ENCODE assay signal across 12 mouse cellular contexts in genomic region chr1:64381264-64381663, GRCm38 (mm10).
DNase-seq lines count a peak whose midpoint lies in the region; ATAC-seq lines count a peak whose summit lies in the region.
"Had no signal": no experiment of that assay in that cellular context is flagged by ENCODE, and none has a peak within 500 bp of the region (broad histone marks: within the 10 kb centered on the region; RNA-seq: fewer than 3 reads in every experiment).

No protein-coding gene starts in this region.

- no peaks in the 10 kb centered on the region for H3K36me3 ChIP-seq in forebrain, embryonic 14.5 days (ENCODE audit: control insufficient read depth, insufficient read depth, low read length)
- H3K36me3 ChIP-seq in limb, embryonic 12.5 days: no peaks in the 10 kb centered on the region

- H3K9me3 ChIP-seq in forebrain, embryonic 14.5 days (replicated peaks; ENCODE audit: control insufficient read depth, low read length): no peaks in the 10 kb centered on the region
- H3K9me3 ChIP-seq in limb, embryonic 12.5 days: no peaks in the 10 kb centered on the region

- DNase-seq in heart, adult 11 months: peak; percentile 34
- DNase-seq in heart, adult 18-20 months: no peak
- DNase-seq in forebrain, embryonic 14.5 days (ENCODE audit: low spot score): no peak
- DNase-seq in retina, embryonic 14.5 days (ENCODE audit: low spot score): peak; percentile 93
- no peak for DNase-seq in gastrocnemius, postnatal 25 days
- DNase-seq in heart, adult 8-10 months (ENCODE audit: low spot score): no peak
- DNase-seq: gastrocnemius, adult 2 months; heart, postnatal 10 days; kidney, postnatal 25 days had no signal

- no peak overlapping the region for H3K4me2 ChIP-seq in forebrain, embryonic 14.5 days (ENCODE audit: low read length)
- 0 out of 2 replicates have a peak overlapping the region, but pooled peaks have one; percentile 10 for H3K4me2 ChIP-seq in limb, embryonic 12.5 days
- H3K4me2 ChIP-seq: liver, embryonic 11.5 days had no signal

- H3K27ac ChIP-seq in forebrain, embryonic 14.5 days (ENCODE audit: low read depth, low read length): no peak overlapping the region
- no peak overlapping the region for H3K27ac ChIP-seq in limb, embryonic 12.5 days
- H3K27ac ChIP-seq: gastrocnemius, adult 2 months had no signal

- 49% methylated on average over 6 of the region's 6 CpGs for WGBS in forebrain, embryonic 14.5 days
- 10% methylated on average over 6 of the region's 6 CpGs for WGBS in limb, embryonic 12.5 days

- H3K27me3 ChIP-seq in forebrain, embryonic 14.5 days (replicated peaks; ENCODE audit: control insufficient read depth, insufficient read depth, low read length): no peaks in the 10 kb centered on the region
- no peaks in the 10 kb centered on the region for H3K27me3 ChIP-seq in limb, embryonic 12.5 days

- no peak overlapping the region for H3K9ac ChIP-seq in forebrain, embryonic 14.5 days (ENCODE audit: low read length)
- H3K9ac ChIP-seq in limb, embryonic 12.5 days (replicated peaks): no peak overlapping the region

- H3K4me1 ChIP-seq in forebrain, embryonic 14.5 days (ENCODE audit: control insufficient read depth, insufficient read depth, low read length): 0 out of 2 replicates have a peak, but pooled peaks cover 5% of the 10 kb centered on the region
- H3K4me1 ChIP-seq in limb, embryonic 12.5 days (replicated peaks): peaks cover 6% of the 10 kb centered on the region

- H3K4me3 ChIP-seq in forebrain, embryonic 14.5 days (ENCODE audit: low read depth, low read length): no peak overlapping the region
- H3K4me3 ChIP-seq in limb, embryonic 12.5 days (replicated peaks): no peak overlapping the region
- H3K4me3 ChIP-seq: gastrocnemius, adult 2 months had no signal

- peak; percentile 44; the same call in 1 of the 2 replicates for ATAC-seq in forebrain, embryonic 14.5 days
- ATAC-seq in limb, embryonic 12.5 days (ENCODE audit: insufficient number of reproducible peaks, insufficient read depth, low FRiP score, low TSS enrichment, low read depth): no peak
- no peak for ATAC-seq in erythroid progenitor cell, adult 5-6 weeks (replicated peaks; ENCODE audit: low FRiP score, poor library complexity, severe bottlenecking)

Comparison
In these comparisons a context has a peak if more than half of its experiments do, and no peak if none do; other contexts are left out.
1. DNase-seq: peak in heart, adult 11 months (single experiment) and retina, embryonic 14.5 days (single experiment); none in heart, adult 18-20 months (0 of 2), forebrain, embryonic 14.5 days (single experiment), gastrocnemius, postnatal 25 days (single experiment) and heart, adult 8-10 months (single experiment).